Mouse (Mus musculus): ENCODE measurements around the gene Lrrc56. TPM values are rescaled to one million over a fixed set of nuclear protein-coding genes. Genes with fewer than 3 reads are reported as not detected.

The Lrrc56 gene
- polyA plus RNA-seq, 1 experiment from 2014 or later: 8.7 TPM

- H3K27me3 ChIP-seq (ENCODE audit: control insufficient read depth, insufficient read depth, low read length): no peaks in the 10 kb centered on the region
- WGBS: 88% methylated on average over 6 of the region's 6 CpGs
- H3K27ac ChIP-seq (replicated peaks; ENCODE audit: low read depth, low read length): no peak overlapping the region
- no peak for DNase-seq (ENCODE audit: low spot score)
- ATAC-seq (replicated peaks; ENCODE audit: insufficient number of reproducible peaks, low FRiP score, low TSS enrichment, low read depth): no peak
- H3K4me3 ChIP-seq (ENCODE audit: low read depth, low read length): no peak overlapping the region
- H3K36me3 ChIP-seq (replicated peaks; ENCODE audit: control insufficient read depth, insufficient read depth, low read depth, low read length): peaks cover 3% of the 10 kb centered on the region
- no peak overlapping the region for H3K9ac ChIP-seq (replicated peaks; ENCODE audit: low read length)
- no peaks in the 10 kb centered on the region for H3K4me1 ChIP-seq (ENCODE audit: control insufficient read depth, insufficient read depth, low read length)
- H3K4me2 ChIP-seq (ENCODE audit: low read depth, low read length): no peak overlapping the region
- no peaks in the 10 kb centered on the region for H3K9me3 ChIP-seq (replicated peaks; ENCODE audit: control insufficient read depth, low read length)
Observed at GRCm38 (mm10) chr7:141164850-141165249, 29.1 kb upstream of the Lrrc56 start.

GRCm38 (mm10) chr7:141167901-141168517 lies 25.9 kb upstream of the Lrrc56 start:
- Histone ChIP-seq H3K36me3 (replicated peaks; ENCODE audit: control insufficient read depth, insufficient read depth, low read depth, low read length) (no peaks in the 10 kb centered on the region; the same call in 1 of the 2 replicates), H3K9ac (replicated peaks; ENCODE audit: low read length) (peak overlapping the region; percentile 65), H3K9me3 (replicated peaks; ENCODE audit: control insufficient read depth, low read length) (no peaks in the 10 kb centered on the region), H3K27ac (replicated peaks; ENCODE audit: low read depth, low read length) (no peak overlapping the region), H3K4me3 (ENCODE audit: low read depth, low read length) (peak overlapping the region; percentile 45), H3K4me1 (ENCODE audit: control insufficient read depth, insufficient read depth, low read length) (no peaks in the 10 kb centered on the region), H3K4me2 (ENCODE audit: low read depth, low read length) (peak overlapping the region; percentile 71), H3K27me3 (ENCODE audit: control insufficient read depth, insufficient read depth, low read length) (no peaks in the 10 kb centered on the region)
- 19% methylated on average over 7 of the region's 7 CpGs for WGBS
- DNase-seq (ENCODE audit: low spot score): peak; percentile 17
- no peak for ATAC-seq (replicated peaks; ENCODE audit: insufficient number of reproducible peaks, low FRiP score, low TSS enrichment, low read depth)

- H3K9ac ChIP-seq (replicated peaks; ENCODE audit: low read length): peak overlapping the region; percentile 65
- H3K4me3 ChIP-seq (ENCODE audit: low read depth, low read length): peak overlapping the region; percentile 45
- WGBS: 2% methylated on average over 22 of the region's 22 CpGs
- no peaks in the 10 kb centered on the region for H3K4me1 ChIP-seq (ENCODE audit: control insufficient read depth, insufficient read depth, low read length)
- H3K27ac ChIP-seq (replicated peaks; ENCODE audit: low read depth, low read length): 0 out of 2 replicates have a peak overlapping the region, but pooled peaks have one; percentile 22
- H3K4me2 ChIP-seq (ENCODE audit: low read depth, low read length): peak overlapping the region; percentile 71
- no peaks in the 10 kb centered on the region for H3K27me3 ChIP-seq (ENCODE audit: control insufficient read depth, insufficient read depth, low read length)
- no peak for ATAC-seq (replicated peaks; ENCODE audit: insufficient number of reproducible peaks, low FRiP score, low TSS enrichment, low read depth)
- no peaks in the 10 kb centered on the region; the same call in 1 of the 2 replicates for H3K36me3 ChIP-seq (replicated peaks; ENCODE audit: control insufficient read depth, insufficient read depth, low read depth, low read length)
- no peaks in the 10 kb centered on the region for H3K9me3 ChIP-seq (replicated peaks; ENCODE audit: control insufficient read depth, low read length)
- peak; percentile 67 for DNase-seq (ENCODE audit: low spot score)
Observed at GRCm38 (mm10) chr7:141168518-141168953, 25.4 kb upstream of the Lrrc56 start.

GRCm38 (mm10) chr7:141169300-141169699 lies 24.7 kb upstream of the Lrrc56 start:
- Histone ChIP-seq H3K36me3 (replicated peaks; ENCODE audit: control insufficient read depth, insufficient read depth, low read depth, low read length) (no peaks in the 10 kb centered on the region), H3K9ac (replicated peaks; ENCODE audit: low read length) (no peak overlapping the region), H3K4me3 (ENCODE audit: low read depth, low read length) (no peak overlapping the region), H3K9me3 (replicated peaks; ENCODE audit: control insufficient read depth, low read length) (no peaks in the 10 kb centered on the region), H3K4me2 (ENCODE audit: low read depth, low read length) (no peak overlapping the region), H3K4me1 (ENCODE audit: control insufficient read depth, insufficient read depth, low read length) (no peaks in the 10 kb centered on the region), H3K27ac (replicated peaks; ENCODE audit: low read depth, low read length) (no peak overlapping the region), H3K27me3 (ENCODE audit: control insufficient read depth, insufficient read depth, low read length) (no peaks in the 10 kb centered on the region)
- DNase-seq (ENCODE audit: low spot score): no peak
- WGBS: 84% methylated on average over 1 of the region's 1 CpGs
- no peak for ATAC-seq (replicated peaks; ENCODE audit: insufficient number of reproducible peaks, low FRiP score, low TSS enrichment, low read depth)

GRCm38 (mm10) chr7:141169866-141170265 lies 24.1 kb upstream of the Lrrc56 start:
- Histone ChIP-seq H3K4me1 (ENCODE audit: control insufficient read depth, insufficient read depth, low read length) (no peaks in the 10 kb centered on the region), H3K4me2 (ENCODE audit: low read depth, low read length) (no peak overlapping the region), H3K36me3 (replicated peaks; ENCODE audit: control insufficient read depth, insufficient read depth, low read depth, low read length) (no peaks in the 10 kb centered on the region), H3K4me3 (ENCODE audit: low read depth, low read length) (no peak overlapping the region), H3K27ac (replicated peaks; ENCODE audit: low read depth, low read length) (no peak overlapping the region), H3K9ac (replicated peaks; ENCODE audit: low read length) (no peak overlapping the region), H3K27me3 (ENCODE audit: control insufficient read depth, insufficient read depth, low read length) (no peaks in the 10 kb centered on the region), H3K9me3 (replicated peaks; ENCODE audit: control insufficient read depth, low read length) (no peaks in the 10 kb centered on the region)
- no peak for ATAC-seq (replicated peaks; ENCODE audit: insufficient number of reproducible peaks, low FRiP score, low TSS enrichment, low read depth)
- DNase-seq (ENCODE audit: low spot score): no peak

GRCm38 (mm10) chr7:141172116-141173006 lies 21.6 kb upstream of the Lrrc56 start, which contains the start of gene Rnh1:
Gene Rnh1, minus strand, starts transcription at chr7:141172857.
- 4% methylated on average over 55 of the region's 55 CpGs for WGBS
- DNase-seq (ENCODE audit: low spot score): peak; percentile 96
- ATAC-seq (replicated peaks; ENCODE audit: insufficient number of reproducible peaks, low FRiP score, low TSS enrichment, low read depth): peak; percentile 96
- Histone ChIP-seq H3K4me3 (ENCODE audit: low read depth, low read length) (peak within 1 kb of the TSS; percentile 41), H3K4me2 (ENCODE audit: low read depth, low read length) (peak within 1 kb of the TSS; percentile 44), H3K27ac (replicated peaks; ENCODE audit: low read depth, low read length) (peak within 1 kb of the TSS; percentile 79), H3K9me3 (replicated peaks; ENCODE audit: control insufficient read depth, low read length) (no peaks in the 10 kb centered on the region), H3K4me1 (ENCODE audit: control insufficient read depth, insufficient read depth, low read length) (no peaks in the 10 kb centered on the region), H3K9ac (replicated peaks; ENCODE audit: low read length) (peak within 1 kb of the TSS; percentile 73), H3K27me3 (ENCODE audit: control insufficient read depth, insufficient read depth, low read length) (no peaks in the 10 kb centered on the region), H3K36me3 (replicated peaks; ENCODE audit: control insufficient read depth, insufficient read depth, low read depth, low read length) (no peaks in the 10 kb centered on the region)

- Histone ChIP-seq H3K27me3 (ENCODE audit: control insufficient read depth, insufficient read depth, low read length) (no peaks in the 10 kb centered on the region), H3K9me3 (replicated peaks; ENCODE audit: control insufficient read depth, low read length) (no peaks in the 10 kb centered on the region), H3K27ac (replicated peaks; ENCODE audit: low read depth, low read length) (no peak overlapping the region), H3K4me1 (ENCODE audit: control insufficient read depth, insufficient read depth, low read length) (no peaks in the 10 kb centered on the region), H3K36me3 (replicated peaks; ENCODE audit: control insufficient read depth, insufficient read depth, low read depth, low read length) (no peaks in the 10 kb centered on the region), H3K9ac (replicated peaks; ENCODE audit: low read length) (peak overlapping the region; percentile 23; the same call in 1 of the 2 replicates), H3K4me2 (ENCODE audit: low read depth, low read length) (peak overlapping the region; percentile 44; the same call in 1 of the 2 replicates), H3K4me3 (ENCODE audit: low read depth, low read length) (peak overlapping the region; percentile 41; the same call in 1 of the 2 replicates)
- no peak for ATAC-seq (replicated peaks; ENCODE audit: insufficient number of reproducible peaks, low FRiP score, low TSS enrichment, low read depth)
- WGBS: 80% methylated on average over 5 of the region's 5 CpGs
- no peak for DNase-seq (ENCODE audit: low spot score)
Observed at GRCm38 (mm10) chr7:141173323-141173850, 20.6 kb upstream of the Lrrc56 start.
